Comparison of ENCODE assay signal across 19 mouse cellular contexts in genomic region chr15:6339767-6340166, GRCm38 (mm10). TPM values are rescaled to one million over a fixed set of nuclear protein-coding genes. Genes with fewer than 3 reads are reported as not detected.
A peak's percentile ranks its signal among the peaks of the same experiment; 100 is the strongest.
DNase-seq lines count a peak whose midpoint lies in the region; ATAC-seq lines count a peak whose summit lies in the region.
"Had no signal": no experiment of that assay in that cellular context is flagged by ENCODE, and none has a peak within 500 bp of the region (broad histone marks: within the 10 kb centered on the region; RNA-seq: fewer than 3 reads in every experiment).

No protein-coding gene starts in this region.

- H3K27me3 ChIP-seq in forebrain, embryonic 16.5 days (replicated peaks; ENCODE audit: control insufficient read depth, insufficient read depth, low read length) = no peaks in the 10 kb centered on the region
- no peaks in the 10 kb centered on the region for H3K27me3 ChIP-seq in forebrain, embryonic 13.5 days
- no peaks in the 10 kb centered on the region for H3K27me3 ChIP-seq in midbrain, embryonic 12.5 days
- no peaks in the 10 kb centered on the region for H3K27me3 ChIP-seq in midbrain, embryonic 16.5 days (ENCODE audit: control insufficient read depth, insufficient read depth, low read depth, low read length)
- no peaks in the 10 kb centered on the region for H3K27me3 ChIP-seq in neural tube, embryonic 15.5 days (replicated peaks)
- H3K27me3 ChIP-seq: embryonic facial prominence, embryonic 12.5 days; heart, embryonic 15.5 days; lung, embryonic 15.5 days had no signal

- H3K4me1 ChIP-seq in forebrain, embryonic 16.5 days (replicated peaks; ENCODE audit: control insufficient read depth, insufficient read depth, low read length) = no peaks in the 10 kb centered on the region
- H3K4me1 ChIP-seq in forebrain, embryonic 13.5 days = no peaks in the 10 kb centered on the region
- H3K4me1 ChIP-seq in midbrain, embryonic 12.5 days = no peaks in the 10 kb centered on the region
- H3K4me1 ChIP-seq in midbrain, embryonic 16.5 days (ENCODE audit: control insufficient read depth, insufficient read depth, low read length) = no peaks in the 10 kb centered on the region
- H3K4me1 ChIP-seq in neural tube, embryonic 15.5 days = no peaks in the 10 kb centered on the region
- H3K4me1 ChIP-seq: heart, embryonic 15.5 days; lung, embryonic 15.5 days had no signal

- peak; percentile 2 for DNase-seq in R1 (ENCODE audit: low read depth, low spot score)
- no peak for DNase-seq in gastrocnemius, adult 8-10 months (ENCODE audit: low spot score in 2 of 2)
- DNase-seq: adrenal gland, adult 2 months; cerebellum, adult 9-11 months; gastrocnemius, postnatal 25 days; heart, postnatal 4 days; lung, postnatal 4 days; thymus, postnatal 14 days had no signal

- H3K36me3 ChIP-seq in forebrain, embryonic 16.5 days (ENCODE audit: control insufficient read depth, insufficient read depth) = no peaks in the 10 kb centered on the region
- H3K36me3 ChIP-seq in forebrain, embryonic 13.5 days (ENCODE audit: poor library complexity, severe bottlenecking) = no peaks in the 10 kb centered on the region
- H3K36me3 ChIP-seq in midbrain, embryonic 12.5 days = no peaks in the 10 kb centered on the region
- no peaks in the 10 kb centered on the region for H3K36me3 ChIP-seq in midbrain, embryonic 16.5 days (ENCODE audit: control insufficient read depth, insufficient read depth, low read length)
- H3K36me3 ChIP-seq in neural tube, embryonic 15.5 days = no peaks in the 10 kb centered on the region
- H3K36me3 ChIP-seq: embryonic facial prominence, embryonic 12.5 days; heart, embryonic 15.5 days; lung, embryonic 15.5 days had no signal

- H3K4me2 ChIP-seq in forebrain, embryonic 16.5 days (ENCODE audit: low read length) = no peak overlapping the region
- H3K4me2 ChIP-seq in forebrain, embryonic 13.5 days = no peak overlapping the region
- no peak overlapping the region for H3K4me2 ChIP-seq in midbrain, embryonic 12.5 days (replicated peaks)
- no peak overlapping the region for H3K4me2 ChIP-seq in midbrain, embryonic 16.5 days (ENCODE audit: low read length)
- no peak overlapping the region for H3K4me2 ChIP-seq in neural tube, embryonic 15.5 days
- H3K4me2 ChIP-seq: embryonic facial prominence, embryonic 12.5 days; heart, embryonic 15.5 days; lung, embryonic 15.5 days had no signal

- ATAC-seq in forebrain, embryonic 16.5 days = peak; percentile 54; the same call in 1 of the 2 replicates
- ATAC-seq in forebrain, embryonic 13.5 days = no peak
- peak; percentile 38; the same call in 1 of the 2 replicates for ATAC-seq in midbrain, embryonic 12.5 days (ENCODE audit: low FRiP score, low read depth)
- no peak; the same call in 1 of the 2 replicates for ATAC-seq in midbrain, embryonic 16.5 days
- ATAC-seq in neural tube, embryonic 15.5 days (ENCODE audit: low FRiP score) = peak; percentile 72

- 63% methylated on average over 5 of the region's 5 CpGs for WGBS in forebrain, embryonic 16.5 days
- 71% methylated on average over 5 of the region's 5 CpGs for WGBS in forebrain, embryonic 13.5 days
- WGBS in midbrain, embryonic 12.5 days = 78% methylated on average over 5 of the region's 5 CpGs
- 69% methylated on average over 5 of the region's 5 CpGs for WGBS in midbrain, embryonic 16.5 days
- 58% methylated on average over 5 of the region's 5 CpGs for WGBS in neural tube, embryonic 15.5 days

- no peaks in the 10 kb centered on the region for H3K9me3 ChIP-seq in forebrain, embryonic 16.5 days (ENCODE audit: control insufficient read depth, low read length)
- no peaks in the 10 kb centered on the region for H3K9me3 ChIP-seq in forebrain, embryonic 13.5 days (replicated peaks)
- no peaks in the 10 kb centered on the region for H3K9me3 ChIP-seq in midbrain, embryonic 12.5 days
- no peaks in the 10 kb centered on the region for H3K9me3 ChIP-seq in midbrain, embryonic 16.5 days (replicated peaks; ENCODE audit: control insufficient read depth, low read length, poor library complexity, severe bottlenecking)
- no peaks in the 10 kb centered on the region for H3K9me3 ChIP-seq in neural tube, embryonic 15.5 days (replicated peaks)
- H3K9me3 ChIP-seq: embryonic facial prominence, embryonic 12.5 days; heart, embryonic 15.5 days; lung, embryonic 15.5 days had no signal

- H3K9ac ChIP-seq in forebrain, embryonic 16.5 days (replicated peaks; ENCODE audit: low read depth, low read length) = no peak overlapping the region
- H3K9ac ChIP-seq in forebrain, embryonic 13.5 days = no peak overlapping the region
- H3K9ac ChIP-seq in midbrain, embryonic 12.5 days (replicated peaks) = no peak overlapping the region
- no peak overlapping the region for H3K9ac ChIP-seq in midbrain, embryonic 16.5 days (ENCODE audit: low read depth, low read length)
- H3K9ac ChIP-seq in neural tube, embryonic 15.5 days (replicated peaks) = no peak overlapping the region
- H3K9ac ChIP-seq: embryonic facial prominence, embryonic 12.5 days; heart, embryonic 15.5 days; liver, embryonic 14.5 days; lung, embryonic 15.5 days had no signal

- no peak overlapping the region for H3K27ac ChIP-seq in forebrain, embryonic 16.5 days (ENCODE audit: low read length)
- H3K27ac ChIP-seq in forebrain, embryonic 13.5 days = no peak overlapping the region
- H3K27ac ChIP-seq in midbrain, embryonic 12.5 days (replicated peaks) = no peak overlapping the region
- H3K27ac ChIP-seq in midbrain, embryonic 16.5 days (ENCODE audit: low read length) = no peak overlapping the region
- H3K27ac ChIP-seq in neural tube, embryonic 15.5 days (replicated peaks) = no peak overlapping the region
- H3K27ac ChIP-seq: embryonic facial prominence, embryonic 12.5 days; heart, embryonic 15.5 days; kidney, postnatal 0 days; liver, embryonic 14.5 days; lung, embryonic 15.5 days had no signal

- H3K4me3 ChIP-seq in forebrain, embryonic 16.5 days (replicated peaks; ENCODE audit: low read length) = no peak overlapping the region
- H3K4me3 ChIP-seq in forebrain, embryonic 13.5 days = no peak overlapping the region
- H3K4me3 ChIP-seq in midbrain, embryonic 12.5 days = no peak overlapping the region
- H3K4me3 ChIP-seq in midbrain, embryonic 16.5 days (ENCODE audit: low read depth, low read length) = no peak overlapping the region
- no peak overlapping the region for H3K4me3 ChIP-seq in neural tube, embryonic 15.5 days (replicated peaks)
- H3K4me3 ChIP-seq: embryonic facial prominence, embryonic 12.5 days; erythroblast, embryonic 14.5 days; heart, embryonic 15.5 days; lung, embryonic 15.5 days had no signal

RNA-seq across cellular contexts. Expression of gene Dab2, which starts 40.2 kb away (rescaled TPM):
- 13.1 and 17.3 TPM in 2 replicates for polyA plus RNA-seq in forebrain, embryonic 16.5 days (2015; fragmentation: Nextera tagmentation; extraction: Ambion mirVana)
- 8.2 and 10.6 TPM in 2 replicates for polyA plus RNA-seq in forebrain, embryonic 13.5 days (2015; fragmentation: Nextera tagmentation; extraction: Ambion mirVana)
- polyA plus RNA-seq in midbrain, embryonic 12.5 days (2016; fragmentation: Nextera tagmentation; extraction: Ambion mirVana) = 48.7 and 63.2 TPM in 2 replicates
- polyA plus RNA-seq in midbrain, embryonic 16.5 days (2015; fragmentation: Nextera tagmentation; extraction: Ambion mirVana) = 15.1 and 19.4 TPM in 2 replicates
- 18.5 and 18.9 TPM in 2 replicates for polyA plus RNA-seq in neural tube, embryonic 15.5 days (2015; fragmentation: Nextera tagmentation; extraction: Ambion mirVana)
- 10 to 100 TPM in 1 of 4 experiments, 1 to 10 TPM in 3; 4.4 to 15.6 (median 8.0) TPM for total RNA-seq in gastrocnemius, adult 8-10 months (2022)
- polyA plus RNA-seq: erythroblast, embryonic 14.5 days had no signal

Comparison
In these comparisons a context has a peak if more than half of its experiments do, and no peak if none do; other contexts are left out.
1. ATAC-seq: peak in forebrain, embryonic 16.5 days (single experiment), midbrain, embryonic 12.5 days (single experiment) and neural tube, embryonic 15.5 days (single experiment); none in forebrain, embryonic 13.5 days (single experiment) and midbrain, embryonic 16.5 days (single experiment).